Mouse (Mus musculus) spleen, adult 2 months (tissue): ENCODE data around the gene Bpi. TPM values are rescaled to one million over a fixed set of nuclear protein-coding genes. Genes with fewer than 3 reads are reported as not detected.

ENCODE experiments used
- DNase-seq, 2 experiments: peaks; one replicate each; pipeline versions ENCODE4 v3.0.0 to v3.0.0-alpha.2; 2012 to 2021; ENCODE audit warnings: low spot score in 2 of 2, low read depth in 1 of 2
- H3K27ac ChIP-seq: fragments of 200-500 bp; 2 replicates; pipeline ENCODE4 v1.5.1; 2012; ENCODE audit warnings: low read length, inconsistent platforms; ENCODE audit not compliant: insufficient read depth
- H3K27me3 ChIP-seq: fragments of 200-500 bp; 2 replicates; pipeline ENCODE4 v1.6.1; 2012; ENCODE audit warnings: mild to moderate bottlenecking, moderate library complexity, low read length, inconsistent platforms; ENCODE audit not compliant: control insufficient read depth, insufficient read depth
- H3K36me3 ChIP-seq: fragments of 200-500 bp; 2 replicates; pipeline ENCODE4 v1.6.1; 2012; ENCODE audit warnings: mild to moderate bottlenecking, low read length, inconsistent platforms; ENCODE audit not compliant: control insufficient read depth, insufficient read depth
- H3K4me1 ChIP-seq: fragments of 200-500 bp; 2 replicates; pipeline ENCODE4 v1.6.1; 2011; ENCODE audit warnings: inconsistent platforms; ENCODE audit not compliant: control insufficient read depth, insufficient read depth, insufficient read length
- H3K4me3 ChIP-seq: fragments of 200-500 bp; 2 replicates; pipeline ENCODE4 v1.5.1; 2011; ENCODE audit warnings: mild to moderate bottlenecking, inconsistent platforms; ENCODE audit not compliant: insufficient read depth, insufficient read length; ENCODE audit errors: extremely low read depth
- CTCF ChIP-seq: fragments of 200-500 bp; IDR thresholded peaks from 2 replicates; pipeline ENCODE4 v1.5.1; 2011; ENCODE audit warnings: mild to moderate bottlenecking, inconsistent platforms; ENCODE audit not compliant: insufficient read depth, insufficient read length, insufficient replicate concordance; ENCODE audit errors: extremely low read depth
- POLR2A ChIP-seq: fragments of 200-500 bp; IDR thresholded peaks from 2 replicates; pipeline ENCODE4 v1.6.1; 2011; ENCODE audit warnings: low read depth, low read length, inconsistent platforms
- WGBS: fragments of 180-500 bp; shearing (Covaris S2); methylation state at CpG from one replicate; pipeline ENCODE4 v1.1.7; 2018; 5-methylcytosine and 5-hydroxymethylcytosine counted together
- polyA plus RNA-seq: library from polyadenylated mRNA; depleted of rRNA; stranded (reverse); fragments of >200 nt; gene quantifications from 2 replicates; pipeline ENCODE4 v1.2.3, GENCODE M21; 2012

The Bpi gene
- polyA plus RNA-seq, 1 experiment, result not detected

DNA sequence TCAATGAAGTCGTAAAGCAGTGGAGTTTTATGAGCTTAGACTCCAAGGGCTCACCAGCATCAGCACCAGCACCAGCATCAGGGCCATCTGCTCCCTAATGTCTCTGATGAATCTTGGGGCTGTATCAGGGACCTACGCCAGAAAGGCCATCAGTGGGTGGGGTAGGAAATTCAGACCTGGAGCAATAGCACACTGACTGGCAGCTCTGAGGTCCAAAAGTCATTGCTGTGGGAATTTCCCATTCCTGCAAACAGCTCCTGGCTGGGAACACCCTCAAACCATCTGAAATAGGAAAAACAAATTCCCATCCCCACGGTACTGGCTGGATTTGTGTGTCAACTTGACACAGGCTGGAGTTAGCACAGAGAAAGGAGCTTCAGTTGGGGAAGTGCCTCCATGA lies 44.9 kb downstream of the Bpi start:
- WGBS, result 90% methylated on average over 3 of the region's 3 CpGs
- Histone ChIP-seq H3K4me1 (0 out of 2 replicates have a peak, but pooled peaks cover 3% of the 10 kb centered on the region), H3K4me3 (no peak overlapping the region), H3K27ac (no peak overlapping the region), H3K27me3 (no peaks in the 10 kb centered on the region), H3K36me3 (no peaks in the 10 kb centered on the region)
- DNase-seq, result no peak
- TF ChIP-seq CTCF (no peak), POLR2A (no peak)

DNA sequence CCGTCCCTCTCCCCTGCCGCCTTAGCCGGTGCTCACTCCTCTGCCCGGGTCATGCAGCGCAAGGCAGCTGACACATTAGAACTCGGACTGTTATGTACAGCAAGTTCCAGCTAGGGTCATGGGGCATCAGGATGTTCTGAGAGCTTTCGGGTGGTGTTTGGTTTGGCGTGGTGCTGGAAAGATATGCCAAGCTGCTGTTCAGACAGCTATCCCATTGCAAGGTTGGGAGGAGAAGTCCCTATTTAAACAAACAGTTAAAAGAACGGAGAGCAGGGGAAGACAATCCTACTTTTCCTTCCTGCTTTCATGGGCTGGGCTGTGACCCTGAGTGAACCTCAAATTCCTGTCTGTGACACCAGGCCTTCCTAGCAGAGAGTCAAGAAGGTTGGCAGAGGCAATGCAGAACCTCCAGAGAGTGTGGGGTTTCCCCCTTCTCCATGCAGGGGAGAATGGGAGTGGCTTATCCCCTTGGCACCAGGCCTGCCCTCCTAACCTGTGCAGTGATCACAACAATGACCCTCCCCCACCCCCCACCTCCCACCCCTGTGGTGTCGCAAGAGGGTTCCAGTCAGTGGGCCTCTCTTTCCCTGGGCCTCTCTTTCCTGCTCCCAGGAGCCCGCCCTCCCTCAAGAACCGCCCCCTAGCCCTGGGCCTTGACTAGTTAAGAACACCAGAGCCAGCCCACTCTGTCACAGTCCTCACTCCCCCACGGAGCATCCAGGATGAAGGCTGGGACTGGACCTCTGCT lies 48.2 kb downstream of the Bpi start, which contains the start of gene Lbp:
TSS of gene Lbp (plus strand) at position 546 of the 748 bp plus-strand sequence.
- H3K4me1 ChIP-seq, result 0 out of 2 replicates have a peak, but pooled peaks cover 3% of the 10 kb centered on the region
- no peaks in the 10 kb centered on the region for H3K27me3 ChIP-seq
- 29% methylated on average over 13 of the region's 13 CpGs for WGBS
- H3K4me3 ChIP-seq, result no peak within 1 kb of the TSS
- no peaks in the 10 kb centered on the region for H3K36me3 ChIP-seq
- TF ChIP-seq POLR2A (no peak), CTCF (no peak)
- DNase-seq, result no peak
- no peak within 1 kb of the TSS for H3K27ac ChIP-seq

DNA sequence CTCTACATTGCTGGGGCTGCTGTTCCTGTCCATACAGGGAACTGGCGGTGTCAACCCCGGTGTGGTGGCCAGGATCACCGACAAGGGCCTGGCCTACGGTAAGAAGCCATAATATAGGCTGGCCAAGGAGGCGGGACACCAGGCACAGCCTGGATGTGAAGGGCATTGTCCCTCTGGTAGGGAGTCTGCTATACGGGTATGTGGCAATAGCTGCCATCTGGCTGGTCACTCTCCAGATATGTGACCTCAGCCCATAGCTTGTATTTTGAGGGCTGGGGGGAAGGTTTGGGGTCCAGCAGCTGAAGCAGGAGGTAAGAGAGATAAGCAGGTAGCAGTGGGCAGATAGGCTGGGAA lies 48.8 kb downstream of the Bpi start:
- Histone ChIP-seq H3K27me3 (no peaks in the 10 kb centered on the region), H3K27ac (no peak overlapping the region)
- 50% methylated on average over 6 of the region's 6 CpGs for WGBS

DNA sequence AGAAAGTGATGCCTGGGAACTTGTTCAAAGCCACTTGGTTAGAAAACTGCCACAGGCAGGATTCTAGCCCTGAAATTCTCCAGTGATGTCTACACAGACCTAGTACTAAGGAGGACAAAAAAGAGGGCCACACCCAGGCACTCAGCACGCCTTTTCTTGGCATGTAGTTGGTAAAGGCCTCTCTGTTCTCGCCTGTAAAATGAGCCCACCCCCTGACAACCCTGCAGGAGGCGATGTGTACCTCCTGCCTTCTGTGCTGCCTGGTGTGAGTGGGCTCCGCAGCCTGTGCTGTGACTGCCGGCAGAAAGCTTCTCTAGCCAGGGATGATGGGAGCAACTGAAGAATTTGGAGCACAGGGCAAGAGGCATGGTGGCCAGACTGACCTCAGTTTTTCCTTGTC lies 50.4 kb downstream of the Bpi start:
- Histone ChIP-seq H3K4me1 (0 out of 2 replicates have a peak, but pooled peaks cover 3% of the 10 kb centered on the region), H3K4me3 (no peak overlapping the region), H3K36me3 (no peaks in the 10 kb centered on the region), H3K27me3 (no peaks in the 10 kb centered on the region), H3K27ac (no peak overlapping the region)
- DNase-seq, result no peak
- 84% methylated on average over 5 of the region's 5 CpGs for WGBS
- TF ChIP-seq CTCF (no peak), POLR2A (no peak)

More for the DNA sequence above, 48.8 kb downstream of the Bpi start:
- Histone ChIP-seq H3K36me3 (no peaks in the 10 kb centered on the region), H3K4me1 (0 out of 2 replicates have a peak, but pooled peaks cover 3% of the 10 kb centered on the region), H3K4me3 (no peak overlapping the region)
- no peak for DNase-seq
- TF ChIP-seq CTCF (no peak), POLR2A (no peak)

DNA sequence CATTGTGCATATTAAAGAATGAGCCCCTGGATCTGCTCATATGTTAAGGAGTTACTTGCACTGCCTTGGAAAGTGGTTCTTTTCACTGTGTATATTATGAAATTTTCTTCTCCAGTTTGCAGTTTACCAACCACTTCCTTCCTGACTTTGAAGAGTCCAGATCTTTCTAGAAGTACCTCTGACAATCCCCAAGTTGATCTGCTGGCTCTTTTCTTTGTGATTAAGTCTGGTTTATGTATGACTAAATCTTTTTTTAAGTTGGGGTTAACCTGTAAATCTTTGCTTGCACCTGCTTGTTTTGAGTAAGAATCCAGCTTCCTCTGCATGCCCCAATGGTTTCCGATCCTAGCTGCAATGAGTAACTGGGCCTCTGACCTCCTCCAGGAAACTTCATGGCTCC lies 55.2 kb downstream of the Bpi start:
- peak in 1 of 2 experiments; percentile 28 for DNase-seq
- Histone ChIP-seq H3K27ac (peak overlapping the region; percentile 82), H3K4me1 (peaks cover 2% of the 10 kb centered on the region; the same call in 1 of the 2 replicates), H3K27me3 (no peaks in the 10 kb centered on the region), H3K36me3 (no peaks in the 10 kb centered on the region), H3K4me3 (no peak overlapping the region)
- no peak for TF ChIP-seq POLR2A
- no peak for TF ChIP-seq CTCF
- 41% methylated on average over 1 of the region's 1 CpGs for WGBS

DNA sequence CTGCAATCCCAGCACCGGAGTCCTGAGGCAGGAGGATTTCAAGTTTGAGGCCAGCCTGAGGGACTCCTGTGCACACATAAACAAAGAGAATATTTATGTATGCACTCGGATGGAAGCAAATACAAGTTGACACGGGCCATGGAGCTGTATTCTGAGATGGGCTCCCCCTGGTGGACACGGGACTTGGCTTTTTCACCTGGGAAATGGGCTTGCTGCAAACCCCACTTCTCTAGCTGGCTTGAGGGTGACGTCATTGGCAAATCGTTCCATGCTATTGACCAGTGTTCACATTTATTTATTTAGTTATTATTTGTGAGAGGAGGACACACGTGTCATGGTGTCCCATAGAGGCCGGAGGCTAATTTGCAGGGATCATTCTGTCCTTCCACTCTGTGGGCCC lies 58.5 kb downstream of the Bpi start:
- H3K27me3 ChIP-seq, result no peaks in the 10 kb centered on the region
- peak in 1 of 2 experiments; percentile 15 for DNase-seq
- TF ChIP-seq CTCF (peak; percentile 35; the same call in 1 of the 2 replicates), POLR2A (no peak)
- 78% methylated on average over 8 of the region's 8 CpGs for WGBS
- peaks cover 2% of the 10 kb centered on the region; the same call in 1 of the 2 replicates for H3K4me1 ChIP-seq
- H3K36me3 ChIP-seq, result no peaks in the 10 kb centered on the region
- no peak overlapping the region for H3K27ac ChIP-seq
- no peak overlapping the region for H3K4me3 ChIP-seq

DNA sequence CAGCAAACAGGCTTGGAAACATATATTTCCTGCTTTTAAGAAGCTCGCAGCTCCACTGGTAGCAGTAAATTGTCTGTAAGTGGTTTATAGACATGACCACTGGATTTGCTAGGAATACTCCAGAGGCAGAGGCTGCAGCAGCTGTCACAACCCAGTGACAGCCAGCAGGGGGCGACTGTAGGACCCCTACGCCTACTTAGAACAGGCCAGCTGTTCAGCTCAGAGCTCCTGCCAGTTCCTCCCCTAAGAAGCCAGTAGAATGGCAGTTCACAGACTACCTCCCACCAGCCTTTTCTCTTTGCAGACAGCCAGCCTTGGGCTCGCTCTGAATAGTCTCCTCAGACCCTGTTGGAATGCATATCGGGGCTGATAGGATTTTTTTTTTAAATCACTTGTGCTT lies 59.1 kb downstream of the Bpi start:
- peaks cover 2% of the 10 kb centered on the region; the same call in 1 of the 2 replicates for H3K4me1 ChIP-seq
- TF ChIP-seq CTCF (peak; percentile 30; the same call in 1 of the 2 replicates), POLR2A (no peak)
- no peaks in the 10 kb centered on the region for H3K27me3 ChIP-seq
- DNase-seq, result peak in 1 of 2 experiments; percentile 19
- H3K27ac ChIP-seq, result no peak overlapping the region
- 57% methylated on average over 5 of the region's 5 CpGs for WGBS
- H3K36me3 ChIP-seq, result no peaks in the 10 kb centered on the region
- no peak overlapping the region for H3K4me3 ChIP-seq
